Mouse (Mus musculus) ES-CJ7 (cell line): ENCODE data around the gene Thrsp.

Source experiments
- DNase-seq: peaks from one replicate; pipeline ENCODE4 v3.0.0; 2011; ENCODE audit warnings: low read depth, low spot score

The Thrsp gene

DNA sequence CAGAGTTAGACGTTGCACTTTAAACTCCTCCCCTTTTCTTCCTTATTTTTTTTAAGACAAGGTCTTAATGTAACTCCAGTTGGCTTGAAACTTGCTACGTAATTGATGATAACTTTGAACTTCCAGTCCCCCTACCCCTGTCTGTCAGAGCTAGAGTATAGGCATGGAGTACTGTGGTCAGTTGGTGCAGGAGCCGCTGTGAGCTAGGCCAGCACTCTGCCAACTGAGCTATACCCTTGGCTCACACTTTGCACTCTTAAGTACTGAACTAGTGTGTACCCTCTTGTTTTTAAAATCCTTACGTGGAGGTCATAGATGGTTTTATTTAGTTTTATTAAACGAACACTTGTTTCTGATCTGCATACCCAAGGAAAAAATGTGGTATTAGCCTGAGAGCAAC lies 38.2 kb downstream of the Thrsp start:
- no peak for DNase-seq

DNA sequence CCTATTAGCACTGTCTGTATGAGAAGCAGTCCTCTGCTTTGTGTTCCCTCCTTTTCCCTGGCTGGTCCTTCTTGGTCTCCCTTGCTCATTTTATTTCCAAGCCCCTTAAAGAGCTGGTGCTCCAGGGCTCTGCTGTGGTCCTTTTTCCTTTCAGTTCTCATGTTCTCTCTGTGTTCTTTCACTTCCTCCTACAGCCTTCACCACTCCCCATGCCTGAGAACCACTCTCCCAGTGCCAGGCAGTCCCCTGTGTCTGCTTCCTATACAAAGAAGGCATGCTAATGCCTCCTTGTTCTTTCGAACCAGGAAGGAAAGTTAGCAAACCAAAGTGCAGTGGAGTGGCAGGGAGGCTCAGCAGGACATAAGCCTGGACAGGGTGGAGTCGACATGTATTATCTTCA lies 41.6 kb downstream of the Thrsp start:
- no peak for DNase-seq

DNA sequence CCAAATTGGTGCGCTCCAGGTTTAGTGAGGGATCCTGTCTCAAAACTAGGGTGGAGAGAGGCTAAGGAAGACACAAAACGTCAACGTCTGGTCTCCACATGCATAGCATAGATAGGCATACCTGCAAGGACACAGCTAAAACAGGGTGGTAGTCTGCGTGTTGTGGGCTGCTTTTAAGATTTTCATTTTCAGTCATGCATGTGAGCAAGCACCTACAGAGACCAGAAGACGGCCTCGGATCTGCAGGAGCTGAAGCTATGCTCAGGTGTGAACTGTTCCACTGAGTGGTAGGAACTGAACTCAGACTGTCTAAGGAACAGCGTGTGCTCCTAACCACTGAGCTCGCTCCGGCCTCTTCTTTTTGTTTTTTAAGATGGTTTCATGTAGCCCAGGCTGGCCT lies 42.4 kb downstream of the Thrsp start:
- no peak for DNase-seq

DNA sequence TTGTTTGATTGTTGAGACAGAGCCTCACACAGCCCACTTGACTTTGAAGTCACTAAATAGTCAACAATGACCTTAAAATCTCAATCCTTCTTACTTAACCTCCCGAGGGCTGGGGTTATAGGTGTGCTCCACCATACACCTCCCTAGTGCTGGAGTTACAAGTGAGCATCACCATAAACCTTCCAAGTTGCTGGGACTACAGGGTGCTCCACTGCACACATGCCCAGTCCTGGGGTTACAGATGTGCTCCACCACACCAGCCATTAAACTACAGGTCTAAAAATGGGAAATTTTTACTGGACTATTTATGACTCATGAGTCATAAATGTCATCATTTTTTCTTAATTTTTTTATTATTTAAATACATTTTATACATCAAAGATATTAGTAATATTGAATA lies 51.6 kb downstream of the Thrsp start:
- DNase-seq = no peak
